Mouse (Mus musculus): ENCODE results near the gene Pwwp2b. TPM values are rescaled to one million over a fixed set of nuclear protein-coding genes. Genes with fewer than 3 reads are reported as not detected.

Pwwp2b gene
- polyA plus RNA-seq (2012; rRNA removed), result 4.6 and 5.2 TPM in 2 replicates

GRCm38 (mm10) chr7:139247881-139248614 is at the start of gene Pwwp2b:
Gene Pwwp2b, plus strand, starts transcription at chr7:139248482.

GRCm38 (mm10) chr7:139212754-139213745 is 35.2 kb upstream of the Pwwp2b start, which contains the start of the genes Lrrc27 and Stk32c:
Gene Lrrc27, plus strand, starts transcription at chr7:139212988.
Gene Stk32c, minus strand, starts transcription at chr7:139213307.

Other genes with a start within 250 kb of the Pwwp2b start
- gene Dpysl4, start 162.5 kb upstream of the Pwwp2b start, polyA plus RNA-seq (2012; rRNA removed), result 141 and 158 TPM in 2 replicates
- 4.9 and 6.7 TPM in 2 replicates for gene Lrrc27, start 35.5 kb upstream of the Pwwp2b start, polyA plus RNA-seq (2012; rRNA removed)
- 57.1 and 59.3 TPM in 2 replicates for gene Stk32c, start 35.2 kb upstream of the Pwwp2b start, polyA plus RNA-seq (2012; rRNA removed)
- 10.5 and 12.4 TPM in 2 replicates for gene Inpp5a, start 140.6 kb downstream of the Pwwp2b start, polyA plus RNA-seq (2012; rRNA removed)

All from central nervous system, embryonic 18 days (tissue).